Mouse (Mus musculus): Measurements from ENCODE around the gene Kctd20. TPM values are rescaled to one million over a fixed set of nuclear protein-coding genes. Genes with fewer than 3 reads are reported as not detected.

The Kctd20 gene
- total and polyA plus RNA-seq, 2 experiments from 2014 or later, result 35.3 to 41.5 TPM

- H3K4me1 ChIP-seq (ENCODE audit: control insufficient read depth, insufficient read depth), result no peaks in the 10 kb centered on the region
- no peak overlapping the region for H3K27ac ChIP-seq (ENCODE audit: low read depth)
- H3K36me3 ChIP-seq (replicated peaks; ENCODE audit: control insufficient read depth, insufficient read depth, low read length), result no peaks in the 10 kb centered on the region
- 49% methylated on average over 11 of the region's 11 CpGs for WGBS
- ATAC-seq (ENCODE audit: insufficient read depth, low read depth), result peak; percentile 49; the same call in 1 of the 2 replicates
- DNase-seq (ENCODE audit: low spot score), result peak; percentile 50
- no peak for TF ChIP-seq EP300 (IDR thresholded peaks at IDR 0.05; ENCODE audit: low read depth)
- peak; percentile 41 for TF ChIP-seq CTCF (IDR thresholded peaks at IDR 0.05; ENCODE audit: low read depth)
- H3K9me3 ChIP-seq (replicated peaks; ENCODE audit: control insufficient read depth, low read length), result no peaks in the 10 kb centered on the region
- H3K4me2 ChIP-seq (ENCODE audit: low read depth, low read length), result no peak overlapping the region
- H3K9ac ChIP-seq (replicated peaks; ENCODE audit: low read depth, low read length), result no peak overlapping the region
- H3K27me3 ChIP-seq (ENCODE audit: control insufficient read depth, insufficient read depth, low read length), result no peaks in the 10 kb centered on the region
- no peak overlapping the region for H3K4me3 ChIP-seq (ENCODE audit: low read depth, low read length)
Observed at GRCm38 (mm10) chr17:29018292-29018984, 66.7 kb downstream of the Kctd20 start.

Other genes starting within 250 kb of the Kctd20 start
- not detected in 2 replicates for gene AC170998.1, start 225.9 kb upstream of the Kctd20 start, total RNA-seq (2014; rRNA removed; ENCODE audit: low replicate concordance)
- 1.00 and 1.2 TPM in 2 replicates for gene AC170998.1, start 225.9 kb upstream of the Kctd20 start, polyA plus RNA-seq (2015; fragmentation: Nextera tagmentation; extraction: Ambion mirVana)
- gene Mapk13, start 182.7 kb upstream of the Kctd20 start, total RNA-seq (2014; rRNA removed; ENCODE audit: low replicate concordance), result 0.65 and 3.8 TPM in 2 replicates
- 0.78 and 1.1 TPM in 2 replicates for gene Mapk13, start 182.7 kb upstream of the Kctd20 start, polyA plus RNA-seq (2015; fragmentation: Nextera tagmentation; extraction: Ambion mirVana)
- 4.6 and 27.8 TPM in 2 replicates for gene Brpf3, start 150.9 kb upstream of the Kctd20 start, total RNA-seq (2014; rRNA removed; ENCODE audit: low replicate concordance)
- 2.7 and 3.4 TPM in 2 replicates for gene Brpf3, start 150.9 kb upstream of the Kctd20 start, polyA plus RNA-seq (2015; fragmentation: Nextera tagmentation; extraction: Ambion mirVana)
- not detected in 2 replicates for gene Pnpla1, start 93.5 kb upstream of the Kctd20 start, total RNA-seq (2014; rRNA removed; ENCODE audit: low replicate concordance)
- gene Pnpla1, start 93.5 kb upstream of the Kctd20 start, polyA plus RNA-seq (2015; fragmentation: Nextera tagmentation; extraction: Ambion mirVana), result 0.03 and 0.04 TPM in 2 replicates
- gene 4930539E08Rik, start 36.6 kb upstream of the Kctd20 start, total RNA-seq (2014; rRNA removed; ENCODE audit: low replicate concordance), result not detected in 2 replicates
- 0.03 TPM in 2 replicates for gene 4930539E08Rik, start 36.6 kb upstream of the Kctd20 start, polyA plus RNA-seq (2015; fragmentation: Nextera tagmentation; extraction: Ambion mirVana)
- not detected in 2 replicates for gene Pxt1, start 8.1 kb upstream of the Kctd20 start, total RNA-seq (2014; rRNA removed; ENCODE audit: low replicate concordance)
- gene Pxt1, start 8.1 kb upstream of the Kctd20 start, polyA plus RNA-seq (2015; fragmentation: Nextera tagmentation; extraction: Ambion mirVana), result not detected in 2 replicates
- gene Stk38, start 56.0 kb downstream of the Kctd20 start, total RNA-seq (2014; rRNA removed; ENCODE audit: low replicate concordance), result 49.8 and 50.1 TPM in 2 replicates
- gene Stk38, start 56.0 kb downstream of the Kctd20 start, polyA plus RNA-seq (2015; fragmentation: Nextera tagmentation; extraction: Ambion mirVana), result 53.7 and 57.3 TPM in 2 replicates
- gene Srsf3, start 80.7 kb downstream of the Kctd20 start, total RNA-seq (2014; rRNA removed; ENCODE audit: low replicate concordance), result 110 and 151 TPM in 2 replicates
- gene Srsf3, start 80.7 kb downstream of the Kctd20 start, polyA plus RNA-seq (2015; fragmentation: Nextera tagmentation; extraction: Ambion mirVana), result 202 and 238 TPM in 2 replicates
- gene Cdkn1a, start 139.0 kb downstream of the Kctd20 start, total RNA-seq (2014; rRNA removed; ENCODE audit: low replicate concordance), result 16.7 and 42.8 TPM in 2 replicates
- 48.2 and 48.9 TPM in 2 replicates for gene Cdkn1a, start 139.0 kb downstream of the Kctd20 start, polyA plus RNA-seq (2015; fragmentation: Nextera tagmentation; extraction: Ambion mirVana)
- 2.0 TPM in 1 of 2 replicates, not detected in the other for gene Rab44, start 162.2 kb downstream of the Kctd20 start, total RNA-seq (2014; rRNA removed; ENCODE audit: low replicate concordance)
- gene Rab44, start 162.2 kb downstream of the Kctd20 start, polyA plus RNA-seq (2015; fragmentation: Nextera tagmentation; extraction: Ambion mirVana), result 0.18 and 0.23 TPM in 2 replicates

Data from heart, postnatal 0 days (tissue).